Mouse (Mus musculus) heart, adult 2 months (tissue): ENCODE measurements around the gene Olfr872. TPM values are rescaled to one million over a fixed set of nuclear protein-coding genes. Genes with fewer than 3 reads are reported as not detected.
"Not testable (repeated sequence)": the region's sequence is repeated elsewhere in the genome, so short reads cannot be mapped to it uniquely, and the experiment has no call there.

Experiments
- DNase-seq, 2 experiments: peaks; one replicate each; pipeline ENCODE4 v3.0.0; 2021
- H3K27ac ChIP-seq: fragments of 200-600 bp; 2 replicates; pipeline ENCODE4 v1.8.1; 2022
- H3K27me3 ChIP-seq: fragments of 200-500 bp; 2 replicates; pipeline ENCODE4 v1.6.1; 2012; ENCODE audit warnings: mild to moderate bottlenecking, low read length, inconsistent platforms, mixed read lengths; ENCODE audit not compliant: control insufficient read depth, insufficient read depth
- H3K36me3 ChIP-seq: fragments of 200-500 bp; 2 replicates; pipeline ENCODE4 v1.6.1; 2012; ENCODE audit warnings: low read length, inconsistent platforms; ENCODE audit not compliant: control insufficient read depth, insufficient read depth
- H3K4me1 ChIP-seq: fragments of 200-500 bp; 2 replicates; pipeline ENCODE4 v1.6.1; 2011; ENCODE audit warnings: low read length; ENCODE audit not compliant: control insufficient read depth, insufficient read depth
- H3K4me3 ChIP-seq: fragments of 200-600 bp; 2 replicates; pipeline ENCODE4 v1.8.1; 2022
- H3K79me2 ChIP-seq: fragments of 200-500 bp; replicated peaks from 2 replicates; pipeline ENCODE4 v1.6.1; 2012; ENCODE audit warnings: mild to moderate bottlenecking, inconsistent platforms, low read length, moderate library complexity, mixed read lengths; ENCODE audit not compliant: control insufficient read depth, insufficient read depth
- H3K9ac ChIP-seq: fragments of 200-500 bp; 2 replicates; pipeline ENCODE4 v1.6.1; 2012; ENCODE audit warnings: low read depth, mild to moderate bottlenecking, control low read depth, inconsistent platforms, low read length, mixed read lengths
- CTCF ChIP-seq: fragments of 200-600 bp; IDR thresholded peaks from 2 replicates; pipeline ENCODE4 v1.8.1; 2022; ENCODE audit warnings: antibody characterized with exemption, mild to moderate bottlenecking, moderate library complexity
- EP300 ChIP-seq: fragments of 200-500 bp; IDR thresholded peaks from 2 replicates; pipeline ENCODE4 v1.6.1; 2011; ENCODE audit warnings: low read depth, low read length, control low read depth; ENCODE audit not compliant: insufficient read depth
- POLR2A ChIP-seq: fragments of 200-500 bp; IDR thresholded peaks from 2 replicates; pipeline ENCODE4 v1.6.1; 2011; ENCODE audit warnings: mild to moderate bottlenecking, low read depth, low read length, control low read depth; ENCODE audit not compliant: insufficient read depth
- WGBS: fragments of 180-500 bp; shearing (Covaris S2); methylation state at CpG from one replicate; pipeline ENCODE4 v1.1.7; 2018; 5-methylcytosine and 5-hydroxymethylcytosine counted together
- intact Hi-C: fragments of 180-260 bp; cut with DNase I; formaldehyde crosslinking; loops from one replicate; pipeline ENCODE4 v1.15.1; 2025
- polyA plus RNA-seq: library from polyadenylated mRNA; depleted of rRNA; stranded (reverse); fragments of >200 nt; gene quantifications from 2 replicates; pipeline ENCODE4 v1.2.3, GENCODE M21; 2012; rRNA removed
- total RNA-seq, 2 experiments: library from RNA; stranded (reverse); gene quantifications; 2 replicates each; pipeline ENCODE4 v1.2.3; 2021

Gene Olfr872
- total and polyA plus RNA-seq, 3 experiments: not detected

DNA sequence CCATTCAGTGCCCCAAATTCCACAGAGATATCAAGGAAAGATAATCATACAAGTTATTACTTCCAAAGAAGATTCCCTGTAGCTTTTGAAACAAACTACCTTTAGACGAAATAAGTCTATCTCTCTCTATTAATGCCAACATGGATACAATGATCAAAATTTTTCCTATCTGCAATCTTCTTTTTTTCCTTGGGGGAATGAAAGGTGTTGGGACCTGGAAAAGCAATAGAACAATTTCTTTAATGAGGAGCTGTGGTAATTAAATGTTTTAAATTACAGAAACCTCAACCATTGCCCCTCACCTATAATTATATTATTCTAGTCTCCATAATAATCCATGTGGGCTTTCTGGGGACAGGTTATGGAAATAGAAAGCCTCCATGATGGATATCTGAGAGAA is 45.1 kb downstream of the Olfr872 start, which contains the start of gene Olfr39:
TSS of gene Olfr39 (plus strand) at position 301 of the 400 bp plus-strand sequence.
- Histone ChIP-seq H3K27me3 (no peaks in the 10 kb centered on the region), H3K36me3 (no peaks in the 10 kb centered on the region), H3K27ac (no peak within 1 kb of the TSS), H3K9ac (no peak within 1 kb of the TSS), H3K4me3 (no peak within 1 kb of the TSS), H3K79me2 (no peaks in the 10 kb centered on the region), H3K4me1 (no peaks in the 10 kb centered on the region)
- 70% methylated on average over 1 of the region's 1 CpGs for WGBS
- DNase-seq: no peak
- intact Hi-C loops: no loop called here
- TF ChIP-seq EP300 (no peak), CTCF (no peak), POLR2A (no peak)

- H3K79me2 ChIP-seq, H3K27me3 ChIP-seq, H3K27ac ChIP-seq, intact Hi-C loops, H3K4me1 ChIP-seq, DNase-seq, H3K36me3 ChIP-seq, H3K9ac ChIP-seq, H3K4me3 ChIP-seq: not testable (repeated sequence)
- 65% methylated on average over 5 of the region's 5 CpGs for WGBS
Observed at GRCm38 (mm10) chr9:20295562-20295961, 58.6 kb downstream of the Olfr872 start.

GRCm38 (mm10) chr9:20298232-20298631 is 61.3 kb downstream of the Olfr872 start, which contains the start of gene Olfr873:
TSS of gene Olfr873 (plus strand) at chr9:20298532.
- no peak within 1 kb of the TSS for H3K9ac ChIP-seq
- no peak within 1 kb of the TSS for H3K4me3 ChIP-seq
- no peaks in the 10 kb centered on the region for H3K4me1 ChIP-seq
- no peaks in the 10 kb centered on the region for H3K27me3 ChIP-seq
- H3K79me2 ChIP-seq: no peaks in the 10 kb centered on the region
- no peak within 1 kb of the TSS for H3K27ac ChIP-seq
- WGBS: 72% methylated on average over 1 of the region's 1 CpGs
- intact Hi-C loops: no loop called here
- H3K36me3 ChIP-seq: no peaks in the 10 kb centered on the region
- no peak for TF ChIP-seq POLR2A
- no peak for TF ChIP-seq CTCF
- no peak for TF ChIP-seq EP300
- no peak for DNase-seq

Other genes with a start within 250 kb of the Olfr872 start
- gene Olfr866, start 209.1 kb upstream of the Olfr872 start, total RNA-seq: not detected
- gene Olfr866, start 209.1 kb upstream of the Olfr872 start, polyA plus RNA-seq: not detected in 2 replicates
- gene Olfr867, start 179.6 kb upstream of the Olfr872 start, total RNA-seq: not detected
- not detected in 2 replicates for gene Olfr867, start 179.6 kb upstream of the Olfr872 start, polyA plus RNA-seq
- gene Olfr868, start 138.5 kb upstream of the Olfr872 start, total RNA-seq: not detected
- not detected in 2 replicates for gene Olfr868, start 138.5 kb upstream of the Olfr872 start, polyA plus RNA-seq
- gene Olfr869, start 108.1 kb upstream of the Olfr872 start, total RNA-seq: not detected
- not detected in 2 replicates for gene Olfr869, start 108.1 kb upstream of the Olfr872 start, polyA plus RNA-seq
- gene Olfr870, start 63.1 kb upstream of the Olfr872 start, total RNA-seq: not detected
- gene Olfr870, start 63.1 kb upstream of the Olfr872 start, polyA plus RNA-seq: not detected in 2 replicates
- not detected for gene Olfr871, start 24.9 kb upstream of the Olfr872 start, total RNA-seq
- not detected in 2 replicates for gene Olfr871, start 24.9 kb upstream of the Olfr872 start, polyA plus RNA-seq
- gene Olfr39, start 45.2 kb downstream of the Olfr872 start, total RNA-seq: not detected
- not detected in 2 replicates for gene Olfr39, start 45.2 kb downstream of the Olfr872 start, polyA plus RNA-seq
- not detected for gene Olfr873, start 61.4 kb downstream of the Olfr872 start, total RNA-seq
- not detected in 2 replicates for gene Olfr873, start 61.4 kb downstream of the Olfr872 start, polyA plus RNA-seq
- gene Olfr18, start 99.0 kb downstream of the Olfr872 start, total RNA-seq: not detected
- gene Olfr18, start 99.0 kb downstream of the Olfr872 start, polyA plus RNA-seq: 0.06 TPM in 1 of 2 replicates, not detected in the other
- gene Zfp560, start 148.1 kb downstream of the Olfr872 start, total RNA-seq: 10 to 100 TPM in 1 of 2 experiments, 1 to 10 TPM in 1; 9.9 to 11.0 TPM
- 10.1 and 13.6 TPM in 2 replicates for gene Zfp560, start 148.1 kb downstream of the Olfr872 start, polyA plus RNA-seq
- gene Zfp26, start 223.0 kb downstream of the Olfr872 start, total RNA-seq: 1 to 10 TPM; 7.5 to 9.8 TPM
- 1.4 and 3.2 TPM in 2 replicates for gene Zfp26, start 223.0 kb downstream of the Olfr872 start, polyA plus RNA-seq